Mouse (Mus musculus): ENCODE data around the gene Efhc1.

DNA sequence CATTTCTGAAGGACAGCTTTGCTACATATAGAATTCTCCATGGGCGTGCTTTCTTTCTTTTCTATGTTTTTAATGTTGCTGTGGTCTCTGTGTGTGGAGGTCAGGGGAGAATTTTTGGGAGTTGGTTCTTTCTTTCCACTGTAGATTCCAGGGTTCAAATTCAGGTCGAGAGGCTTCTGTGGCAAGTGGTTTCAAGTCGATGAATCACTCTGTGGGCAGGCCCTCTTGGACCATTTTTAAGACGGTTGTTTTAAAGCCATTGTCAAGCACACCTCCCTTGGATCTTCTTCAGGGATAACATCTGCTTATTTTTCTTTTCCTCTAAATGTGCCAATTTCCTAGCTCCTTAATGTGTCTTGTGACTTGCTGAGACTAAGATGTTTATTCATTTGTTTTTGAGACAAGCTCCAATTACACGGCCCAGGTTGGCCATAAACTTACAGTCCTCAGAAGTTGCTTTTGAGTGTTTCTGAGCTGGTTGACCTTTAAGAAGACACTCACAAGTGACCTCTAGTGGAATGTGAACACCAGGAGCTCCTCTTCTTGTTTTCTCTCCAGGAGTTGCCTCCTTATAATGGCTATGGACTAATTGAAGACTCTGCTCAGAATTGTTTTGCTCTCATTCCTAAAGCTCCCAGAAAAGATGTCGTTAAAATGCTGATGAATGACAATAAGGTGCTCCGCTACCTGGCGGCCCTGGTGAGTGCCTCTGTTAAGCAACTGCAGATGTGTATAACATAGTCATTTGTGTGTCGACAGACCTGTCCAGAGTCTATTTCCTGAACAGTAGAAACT lies 23.1 kb downstream of the Efhc1 start:
- TF ChIP-seq CTCF (IDR thresholded peaks at IDR 0.05; ENCODE audit: extremely low read depth, insufficient read depth, low read length) (no peak), POLR2A (IDR thresholded peaks at IDR 0.05; ENCODE audit: extremely low read depth, insufficient read depth, low read length) (no peak)

Measured in cortical plate, adult 2 months (tissue).